Mouse (Mus musculus): ENCODE results near the gene Matk.
A peak's percentile ranks its signal among the peaks of the same experiment; 100 is the strongest.

Matk gene

DNA sequence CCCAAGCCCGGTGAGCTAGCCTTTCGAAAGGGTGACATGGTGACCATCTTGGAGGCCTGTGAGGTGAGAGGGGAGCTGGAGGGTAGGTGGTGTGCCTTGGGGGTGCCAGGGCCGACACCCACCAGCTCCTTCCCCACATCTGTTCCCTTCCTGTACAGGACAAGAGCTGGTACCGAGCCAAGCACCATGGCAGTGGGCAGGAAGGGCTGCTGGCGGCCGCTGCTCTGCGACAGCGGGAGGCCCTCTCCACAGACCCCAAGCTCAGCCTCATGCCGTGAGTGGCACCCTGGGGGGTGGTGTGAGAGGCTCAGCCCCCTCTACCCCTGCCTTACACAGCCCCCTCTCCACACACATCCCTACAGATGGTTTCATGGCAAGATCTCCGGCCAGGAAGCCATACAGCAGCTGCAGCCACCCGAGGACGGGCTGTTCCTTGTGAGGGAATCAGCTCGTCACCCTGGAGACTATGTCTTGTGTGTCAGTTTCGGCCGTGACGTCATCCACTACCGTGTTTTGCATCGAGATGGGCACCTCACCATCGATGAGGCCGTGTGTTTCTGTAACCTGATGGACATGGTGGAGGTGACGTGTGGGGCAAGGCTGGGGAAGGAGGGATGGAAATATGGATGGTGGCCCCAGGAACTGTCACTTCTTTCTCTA is 6.6 kb downstream of the Matk start:
- Histone ChIP-seq H3K36me3 (ENCODE audit: control insufficient read depth, insufficient read depth, low read length, poor library complexity, severe bottlenecking) (peaks cover 3% of the 10 kb centered on the region; the same call in 1 of the 2 replicates), H3K27me3 (ENCODE audit: control insufficient read depth, insufficient read depth, low read length, poor library complexity, severe bottlenecking) (no peaks in the 10 kb centered on the region)
- no peak for DNase-seq (ENCODE audit: low read depth, low spot score)

DNA sequence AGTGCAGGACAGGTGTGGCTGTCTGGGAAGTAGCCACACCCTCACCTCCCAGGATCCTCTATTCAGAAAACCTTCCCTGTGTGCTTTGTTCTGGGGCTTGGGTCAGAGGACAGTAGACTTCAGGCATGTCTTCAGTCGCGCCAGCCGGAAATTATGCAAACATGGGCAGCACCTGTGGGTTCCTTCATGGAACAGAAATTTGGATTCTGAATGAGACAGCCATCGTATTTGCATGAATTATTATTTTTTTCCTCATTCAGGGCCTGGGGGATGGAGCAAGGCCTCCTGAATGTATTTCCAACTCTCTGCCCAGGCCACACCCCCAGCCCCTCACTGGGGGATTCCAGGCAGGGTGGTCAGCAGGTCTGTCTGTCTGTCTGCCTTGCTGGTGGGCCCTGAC is 8.3 kb downstream of the Matk start:
- DNase-seq (ENCODE audit: low read depth, low spot score), result no peak
- H3K36me3 ChIP-seq (ENCODE audit: control insufficient read depth, insufficient read depth, low read length, poor library complexity, severe bottlenecking), result peaks cover 3% of the 10 kb centered on the region; the same call in 1 of the 2 replicates

DNA sequence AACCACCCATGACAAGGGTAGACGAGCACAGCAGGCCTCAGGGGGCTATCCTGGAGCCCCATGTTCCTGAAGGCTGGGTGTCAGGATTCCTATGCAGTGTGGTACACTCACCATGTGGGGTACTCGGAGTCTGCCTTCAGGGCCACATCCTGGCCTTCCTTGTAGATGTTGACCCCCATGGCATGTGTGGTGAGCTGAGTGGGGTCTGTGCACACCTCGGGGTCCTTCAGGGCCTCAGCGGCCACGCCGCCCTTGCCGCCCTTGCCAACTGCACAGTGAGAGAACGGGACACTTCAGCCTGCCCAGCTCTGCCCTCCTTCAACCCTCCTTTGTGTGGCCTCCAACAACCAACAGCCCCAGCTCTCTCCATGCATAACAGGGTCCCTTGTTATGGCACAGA is 12.8 kb downstream of the Matk start:
- H3K27me3 ChIP-seq (ENCODE audit: control insufficient read depth, insufficient read depth, low read length, poor library complexity, severe bottlenecking), result no peaks in the 10 kb centered on the region
- H3K36me3 ChIP-seq (ENCODE audit: control insufficient read depth, insufficient read depth, low read length, poor library complexity, severe bottlenecking), result peaks cover 3% of the 10 kb centered on the region; the same call in 1 of the 2 replicates
- no peak for DNase-seq (ENCODE audit: low read depth, low spot score)

More for the DNA sequence above, 8.3 kb downstream of the Matk start:
- no peaks in the 10 kb centered on the region for H3K27me3 ChIP-seq (ENCODE audit: control insufficient read depth, insufficient read depth, low read length, poor library complexity, severe bottlenecking)

DNA sequence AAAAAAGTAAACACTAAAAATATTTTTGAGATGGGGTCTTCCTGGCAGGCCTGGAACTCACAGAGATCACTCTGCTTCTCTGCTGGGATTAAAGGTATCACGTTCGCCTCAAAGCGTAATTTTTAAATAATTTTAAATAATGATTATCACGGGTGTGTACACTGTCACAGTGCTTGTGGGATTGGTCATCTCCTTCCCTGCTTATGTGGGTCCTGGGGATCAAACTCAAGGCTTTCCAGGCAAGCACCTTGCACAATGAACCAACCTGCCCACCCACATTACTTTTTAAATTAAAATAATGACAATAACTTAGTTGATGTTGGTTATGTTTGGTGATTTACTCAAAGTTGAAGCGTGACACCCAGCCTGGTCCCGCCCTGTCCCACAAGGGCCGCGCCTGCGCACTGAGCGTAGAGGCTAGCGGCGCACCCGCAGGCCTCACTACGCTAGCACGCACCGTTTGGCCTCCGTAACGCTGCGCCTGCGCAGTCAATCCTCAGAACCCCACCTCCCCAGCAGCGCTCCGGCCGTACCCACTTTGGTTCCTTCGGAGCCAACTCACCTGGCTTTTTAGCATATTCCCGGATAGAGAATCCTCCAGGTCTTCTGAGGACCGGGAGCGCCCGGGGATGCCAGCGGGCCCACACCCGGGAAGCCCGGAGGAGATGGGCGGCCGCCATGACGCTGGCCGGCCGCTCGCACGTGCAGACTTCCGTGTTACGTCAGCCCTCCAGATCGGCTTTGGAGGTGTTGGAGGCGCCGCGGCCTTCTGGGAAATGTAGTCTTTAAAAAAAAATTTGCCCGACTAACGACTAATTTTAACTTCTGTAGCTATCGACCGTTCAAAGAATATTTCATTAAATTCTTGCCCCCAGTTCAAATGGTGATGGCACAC is 13.7 kb downstream of the Matk start, which contains the start of the genes Mrpl54 and Apba3:
Gene Mrpl54, minus strand, starts transcription at position 724 of the 895 bp plus-strand sequence.
Gene Apba3, plus strand, starts transcription at position 750 of the 895 bp plus-strand sequence.
- peak; percentile 98 for DNase-seq (ENCODE audit: low read depth, low spot score)
- H3K36me3 ChIP-seq (ENCODE audit: control insufficient read depth, insufficient read depth, low read length, poor library complexity, severe bottlenecking), result peaks cover 6% of the 10 kb centered on the region
- no peaks in the 10 kb centered on the region for H3K27me3 ChIP-seq (ENCODE audit: control insufficient read depth, insufficient read depth, low read length, poor library complexity, severe bottlenecking)

GRCm38 (mm10) chr10:81268056-81268455 is 15.3 kb downstream of the Matk start:
- Histone ChIP-seq H3K36me3 (ENCODE audit: control insufficient read depth, insufficient read depth, low read length, poor library complexity, severe bottlenecking) (peaks cover 17% of the 10 kb centered on the region), H3K27me3 (ENCODE audit: control insufficient read depth, insufficient read depth, low read length, poor library complexity, severe bottlenecking) (no peaks in the 10 kb centered on the region)
- DNase-seq (ENCODE audit: low read depth, low spot score), result peak; percentile 82

- Histone ChIP-seq H3K36me3 (ENCODE audit: control insufficient read depth, insufficient read depth, low read length, poor library complexity, severe bottlenecking) (peaks cover 16% of the 10 kb centered on the region), H3K27me3 (ENCODE audit: control insufficient read depth, insufficient read depth, low read length, poor library complexity, severe bottlenecking) (no peaks in the 10 kb centered on the region)
- DNase-seq (ENCODE audit: low read depth, low spot score), result no peak
These were observed 16.1 kb downstream of the Matk start for GRCm38 (mm10) chr10:81268643-81269412.

DNA sequence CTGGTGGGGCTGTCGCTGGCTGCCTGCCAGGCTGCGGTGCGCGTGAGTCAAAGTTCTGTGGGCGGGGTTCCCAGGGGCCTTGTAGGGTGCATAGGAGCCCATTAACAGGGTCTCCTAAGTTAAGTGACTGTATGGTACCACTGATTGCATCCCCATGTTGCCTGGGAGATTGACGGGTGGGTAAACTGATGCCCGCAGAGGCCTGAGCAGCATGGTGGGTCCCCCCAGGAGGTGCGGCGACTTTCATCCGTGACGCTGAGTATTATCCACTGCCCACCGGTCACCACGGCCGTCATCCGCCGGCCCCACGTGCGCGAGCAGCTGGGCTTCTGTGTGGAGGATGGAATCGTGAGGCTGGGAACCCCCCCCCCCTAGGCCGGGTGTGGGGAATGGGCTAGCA is 19.6 kb downstream of the Matk start:
- DNase-seq (ENCODE audit: low read depth, low spot score), result no peak
- H3K36me3 ChIP-seq (ENCODE audit: control insufficient read depth, insufficient read depth, low read length, poor library complexity, severe bottlenecking), result peaks cover 16% of the 10 kb centered on the region
- H3K27me3 ChIP-seq (ENCODE audit: control insufficient read depth, insufficient read depth, low read length, poor library complexity, severe bottlenecking), result no peaks in the 10 kb centered on the region

DNA sequence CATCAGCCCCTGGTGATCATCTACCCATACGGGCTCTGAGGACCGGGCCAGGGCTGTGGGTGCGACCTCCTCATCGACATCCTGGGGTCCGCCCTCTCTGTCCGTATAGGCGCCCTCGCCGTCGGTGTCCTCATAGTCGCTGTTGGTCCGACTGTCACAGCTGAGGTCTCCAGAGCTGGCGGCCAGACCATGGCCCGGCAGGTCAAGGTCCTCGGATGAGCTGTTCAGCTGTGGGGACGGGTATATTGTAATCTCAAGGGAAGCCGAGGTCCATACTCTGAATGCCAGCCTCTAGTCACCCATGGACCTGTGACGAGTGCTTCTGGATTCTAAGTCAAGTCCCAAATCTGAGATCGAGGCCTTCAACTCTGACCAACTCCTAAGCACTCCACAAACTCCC is 21.1 kb downstream of the Matk start:
- H3K27me3 ChIP-seq (ENCODE audit: control insufficient read depth, insufficient read depth, low read length, poor library complexity, severe bottlenecking), result no peaks in the 10 kb centered on the region
- DNase-seq (ENCODE audit: low read depth, low spot score), result no peak
- peaks cover 16% of the 10 kb centered on the region for H3K36me3 ChIP-seq (ENCODE audit: control insufficient read depth, insufficient read depth, low read length, poor library complexity, severe bottlenecking)

- Histone ChIP-seq H3K36me3 (ENCODE audit: control insufficient read depth, insufficient read depth, low read length, poor library complexity, severe bottlenecking) (peaks cover 4% of the 10 kb centered on the region; the same call in 1 of the 2 replicates), H3K27me3 (ENCODE audit: control insufficient read depth, insufficient read depth, low read length, poor library complexity, severe bottlenecking) (no peaks in the 10 kb centered on the region)
- DNase-seq (ENCODE audit: low read depth, low spot score), result no peak
These were observed 24.9 kb downstream of the Matk start for GRCm38 (mm10) chr10:81277676-81278075.

- Histone ChIP-seq H3K27me3 (ENCODE audit: control insufficient read depth, insufficient read depth, low read length, poor library complexity, severe bottlenecking) (no peaks in the 10 kb centered on the region), H3K36me3 (ENCODE audit: control insufficient read depth, insufficient read depth, low read length, poor library complexity, severe bottlenecking) (no peaks in the 10 kb centered on the region)
- no peak for DNase-seq (ENCODE audit: low read depth, low spot score)
These were observed 26.8 kb downstream of the Matk start for GRCm38 (mm10) chr10:81279496-81279895.

DNA sequence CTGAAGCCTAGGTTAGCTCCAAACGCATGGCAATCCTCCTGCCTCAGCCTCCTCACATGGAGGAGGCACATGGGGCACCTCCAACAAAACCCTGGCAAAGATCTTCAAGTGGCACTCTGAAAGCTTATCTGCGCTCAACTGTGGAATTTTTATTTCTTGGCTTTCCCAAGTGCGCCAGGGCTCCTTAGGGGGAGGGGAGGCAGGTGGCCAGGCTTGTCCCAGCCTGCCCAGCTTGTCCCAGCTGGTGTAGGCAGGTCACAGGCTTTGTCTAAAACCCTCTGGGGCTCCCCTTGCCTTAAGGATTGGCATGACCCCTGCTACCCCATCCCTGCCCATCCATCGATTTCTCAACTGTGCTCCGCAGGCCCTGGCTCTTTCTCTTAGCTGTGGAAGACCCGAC is 31.5 kb downstream of the Matk start:
- Histone ChIP-seq H3K36me3 (ENCODE audit: control insufficient read depth, insufficient read depth, low read length, poor library complexity, severe bottlenecking) (no peaks in the 10 kb centered on the region), H3K27me3 (ENCODE audit: control insufficient read depth, insufficient read depth, low read length, poor library complexity, severe bottlenecking) (no peaks in the 10 kb centered on the region)
- no peak for DNase-seq (ENCODE audit: low read depth, low spot score)

DNA sequence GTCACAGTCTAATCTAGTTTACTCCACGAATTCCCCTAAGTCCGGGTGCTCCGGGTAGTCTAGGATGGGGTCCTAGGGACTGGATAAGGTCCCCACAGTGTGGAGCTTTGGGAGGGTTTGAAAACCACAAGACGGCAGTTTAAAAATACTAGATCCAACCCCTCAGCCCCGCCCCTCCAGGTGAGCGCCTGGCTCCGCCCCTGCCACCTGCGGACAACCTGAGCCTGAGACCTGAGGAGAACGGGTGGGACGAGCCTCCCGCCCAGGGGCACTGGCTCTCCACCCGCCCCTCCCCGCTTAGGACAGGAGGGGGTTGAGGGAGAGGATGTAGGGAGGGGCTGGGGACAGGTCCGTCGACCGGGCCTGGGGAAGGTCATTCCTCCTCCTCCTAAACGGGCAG is 32.0 kb downstream of the Matk start:
- no peaks in the 10 kb centered on the region for H3K36me3 ChIP-seq (ENCODE audit: control insufficient read depth, insufficient read depth, low read length, poor library complexity, severe bottlenecking)
- H3K27me3 ChIP-seq (ENCODE audit: control insufficient read depth, insufficient read depth, low read length, poor library complexity, severe bottlenecking), result no peaks in the 10 kb centered on the region
- no peak for DNase-seq (ENCODE audit: low read depth, low spot score)

DNA sequence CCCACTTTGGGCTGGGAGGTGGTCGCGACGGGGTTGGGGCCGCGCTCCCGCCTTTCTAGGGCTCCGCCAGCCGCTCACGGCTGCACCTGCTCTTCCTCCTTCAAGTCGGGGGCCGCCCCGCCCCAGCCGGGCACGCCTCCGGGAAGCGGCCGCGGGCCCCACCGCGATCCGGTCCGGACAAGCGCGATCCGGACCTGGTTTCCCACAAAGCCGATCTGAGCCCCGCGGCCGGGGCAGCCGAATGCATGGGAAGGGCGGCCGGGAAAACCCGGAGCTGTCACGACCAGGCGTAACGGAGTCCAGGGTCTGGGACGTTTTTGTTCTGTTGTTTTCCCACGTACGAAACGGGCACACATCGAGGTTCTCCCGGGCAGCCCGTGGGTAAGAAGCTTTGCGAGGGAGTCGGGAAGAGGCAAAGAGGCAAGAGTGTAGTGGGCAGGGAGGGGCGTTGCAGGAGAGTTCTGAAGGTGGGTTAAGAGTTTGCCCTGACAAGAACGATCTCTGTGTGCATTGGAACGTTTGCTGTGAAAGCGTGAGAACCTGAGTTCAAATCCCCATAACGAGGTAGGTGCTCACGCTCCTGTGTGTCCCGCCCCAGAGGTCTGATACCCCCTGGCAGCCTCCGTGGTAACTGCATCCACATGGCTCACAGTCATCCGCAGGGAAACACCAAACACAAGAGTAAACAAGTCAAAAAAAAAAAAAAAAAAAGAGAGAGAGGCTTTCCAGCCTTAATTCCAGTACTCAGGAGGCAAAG is 33.1 kb downstream of the Matk start:
- H3K27me3 ChIP-seq (ENCODE audit: control insufficient read depth, insufficient read depth, low read length, poor library complexity, severe bottlenecking), result no peaks in the 10 kb centered on the region
- H3K36me3 ChIP-seq (ENCODE audit: control insufficient read depth, insufficient read depth, low read length, poor library complexity, severe bottlenecking), result no peaks in the 10 kb centered on the region
- DNase-seq (ENCODE audit: low read depth, low spot score), result peak; percentile 92

- peak; percentile 61 for DNase-seq (ENCODE audit: low read depth, low spot score)
- Histone ChIP-seq H3K27me3 (ENCODE audit: control insufficient read depth, insufficient read depth, low read length, poor library complexity, severe bottlenecking) (no peaks in the 10 kb centered on the region), H3K36me3 (ENCODE audit: control insufficient read depth, insufficient read depth, low read length, poor library complexity, severe bottlenecking) (no peaks in the 10 kb centered on the region)
These were observed 33.9 kb downstream of the Matk start for GRCm38 (mm10) chr10:81286586-81286985.
